Mouse (Mus musculus) forebrain, postnatal 0 days (tissue): ENCODE results near the gene Gtf2i. TPM values are rescaled to one million over a fixed set of nuclear protein-coding genes. Genes with fewer than 3 reads are reported as not detected.

Experiments used
- ATAC-seq: fragments of 200-750 bp; cut with Nextera tagmentation; 2 replicates; pipeline ENCODE4 v1.8.0; 2017; ENCODE audit warnings: mild to moderate bottlenecking, moderate library complexity
- DNase-seq: peaks from one replicate; pipeline ENCODE4 v3.0.0-alpha.2; 2015
- H3K27ac ChIP-seq: fragments of 300-500 bp; sonication (generic); 2 replicates; pipeline ENCODE4 v1.5.1; 2014; ENCODE audit warnings: low read depth, mild to moderate bottlenecking, antibody characterized with exemption, low read length, moderate library complexity, mixed read lengths
- H3K27me3 ChIP-seq: fragments of 300-500 bp; sonication (generic); 2 replicates; pipeline ENCODE4 v1.6.1; 2014; ENCODE audit warnings: mild to moderate bottlenecking, low read length, mixed read lengths; ENCODE audit not compliant: insufficient read depth
- H3K36me3 ChIP-seq: fragments of 300-500 bp; sonication (generic); 2 replicates; pipeline ENCODE4 v1.6.1; 2014; ENCODE audit warnings: mild to moderate bottlenecking, moderate library complexity; ENCODE audit not compliant: insufficient read depth
- H3K4me1 ChIP-seq: fragments of 300-500 bp; sonication (generic); 2 replicates; pipeline ENCODE4 v1.6.1; 2014; ENCODE audit warnings: antibody characterized with exemption; ENCODE audit not compliant: insufficient read depth
- H3K4me2 ChIP-seq: fragments of 300-500 bp; sonication (generic); 2 replicates; pipeline ENCODE4 v1.6.1; 2014; ENCODE audit warnings: low read depth, mild to moderate bottlenecking, moderate library complexity
- H3K4me3 ChIP-seq: fragments of 300-500 bp; sonication (generic); 2 replicates; pipeline ENCODE4 v1.5.1; 2014; ENCODE audit warnings: low read depth, low read length, mixed read lengths
- H3K9ac ChIP-seq: fragments of 300-500 bp; sonication (generic); 2 replicates; pipeline ENCODE4 v1.6.1; 2014; ENCODE audit warnings: mild to moderate bottlenecking
- H3K9me3 ChIP-seq: fragments of 300-500 bp; sonication (generic); 2 replicates; pipeline ENCODE4 v1.6.1; 2016; ENCODE audit warnings: low read length
- CTCF ChIP-seq: sonication (generic); IDR thresholded peaks from 2 replicates; pipeline ENCODE4 v1.5.1; 2016; ENCODE audit warnings: antibody characterized with exemption, control low read depth, low read depth
- WGBS: fragments of 180-500 bp; shearing (Covaris S2); extraction: QIAGEN DNeasy Blood & Tissue Kit; methylation state at CpG from one replicate; pipeline ENCODE4 v1.1.7; 2014; 5-methylcytosine and 5-hydroxymethylcytosine counted together
- polyA plus RNA-seq: library from polyadenylated mRNA; unstranded; fragments of >200 nt; fragmentation: Nextera tagmentation; extraction: Ambion mirVana; gene quantifications from 2 replicates; pipeline ENCODE4 v1.2.1, GENCODE M21; 2015
- total RNA-seq: library from RNA; depleted of rRNA; stranded (reverse); fragments of >200 nt; gene quantifications from 2 replicates; pipeline ENCODE4 v1.2.3, GENCODE M21; 2014

Gtf2i gene
- total and polyA plus RNA-seq, 2 experiments from 2014 or later: 85.6 to 120 TPM

DNA sequence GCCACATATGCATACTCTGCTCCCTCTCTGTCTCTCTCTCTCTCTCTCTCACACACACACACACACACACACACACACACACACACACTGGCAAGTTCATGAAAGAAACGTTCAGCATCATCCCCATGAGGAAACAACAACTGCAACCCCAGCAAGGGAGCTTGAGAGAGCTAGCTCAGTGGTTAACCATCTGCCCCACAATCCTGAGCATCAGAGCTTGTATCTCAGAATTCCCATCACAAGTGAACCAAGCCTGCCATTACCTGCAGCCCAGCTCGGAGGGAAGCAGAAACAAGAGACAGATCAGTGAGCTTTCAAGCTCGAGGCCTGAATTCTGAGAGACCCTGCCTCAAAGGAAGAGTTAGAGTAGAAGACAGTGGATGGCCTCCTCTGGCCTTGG is 32.5 kb downstream of the Gtf2i start:
- Histone ChIP-seq H3K27me3 (no peaks in the 10 kb centered on the region), H3K9ac (no peak overlapping the region), H3K4me1 (no peaks in the 10 kb centered on the region), H3K27ac (no peak overlapping the region), H3K4me3 (no peak overlapping the region), H3K9me3 (no peaks in the 10 kb centered on the region), H3K36me3 (peaks cover 83% of the 10 kb centered on the region), H3K4me2 (no peak overlapping the region)
- no peak for ATAC-seq
- WGBS: 76% methylated on average over 3 of the region's 3 CpGs
- no peak for TF ChIP-seq CTCF
- no peak for DNase-seq

DNA sequence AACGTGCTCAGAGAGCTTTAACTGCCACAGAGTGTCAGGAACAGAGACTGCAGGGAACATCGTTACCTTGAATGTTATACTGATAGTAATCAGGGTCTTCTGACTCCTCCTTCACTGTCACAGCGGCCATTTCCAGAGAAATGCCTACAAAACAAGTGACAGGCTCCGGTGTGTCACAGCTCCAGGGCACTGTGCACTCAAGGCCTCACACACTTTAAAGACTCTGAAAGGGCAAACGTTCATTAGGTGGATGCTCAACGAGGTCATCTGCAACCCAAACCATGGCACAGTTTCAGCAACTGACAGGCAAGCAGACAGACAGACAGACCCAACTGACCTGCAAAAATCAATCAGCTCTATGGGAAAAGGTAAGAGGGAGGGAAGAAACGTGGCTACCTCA is 35.2 kb downstream of the Gtf2i start:
- Histone ChIP-seq H3K27me3 (no peaks in the 10 kb centered on the region), H3K36me3 (peaks cover 78% of the 10 kb centered on the region), H3K9me3 (no peaks in the 10 kb centered on the region), H3K27ac (no peak overlapping the region), H3K4me3 (no peak overlapping the region), H3K9ac (no peak overlapping the region), H3K4me1 (no peaks in the 10 kb centered on the region), H3K4me2 (no peak overlapping the region)
- DNase-seq (no peak), ATAC-seq (no peak)
- WGBS: 87% methylated on average over 7 of the region's 7 CpGs
- TF ChIP-seq CTCF: no peak

GRCm38 (mm10) chr5:134277109-134277508 is 37.5 kb downstream of the Gtf2i start:
- no peak for ATAC-seq
- H3K27ac ChIP-seq: no peak overlapping the region
- WGBS: 87% methylated on average over 4 of the region's 4 CpGs
- TF ChIP-seq CTCF: no peak
- H3K36me3 ChIP-seq: peaks cover 77% of the 10 kb centered on the region
- no peak overlapping the region for H3K9ac ChIP-seq
- no peaks in the 10 kb centered on the region for H3K27me3 ChIP-seq
- no peaks in the 10 kb centered on the region for H3K9me3 ChIP-seq
- H3K4me2 ChIP-seq: no peak overlapping the region
- H3K4me3 ChIP-seq: no peak overlapping the region
- no peaks in the 10 kb centered on the region for H3K4me1 ChIP-seq
- no peak for DNase-seq

- WGBS: 86% methylated on average over 10 of the region's 10 CpGs
These were observed 39.0 kb downstream of the Gtf2i start for GRCm38 (mm10) chr5:134275556-134275955.

GRCm38 (mm10) chr5:134275021-134275420 is 39.5 kb downstream of the Gtf2i start:
- Histone ChIP-seq H3K36me3 (peaks cover 82% of the 10 kb centered on the region), H3K4me2 (no peak overlapping the region), H3K27me3 (no peaks in the 10 kb centered on the region), H3K4me3 (no peak overlapping the region), H3K27ac (no peak overlapping the region), H3K9ac (no peak overlapping the region), H3K9me3 (no peaks in the 10 kb centered on the region), H3K4me1 (no peaks in the 10 kb centered on the region)
- no peak for ATAC-seq
- 81% methylated on average over 11 of the region's 11 CpGs for WGBS
- TF ChIP-seq CTCF: no peak
- DNase-seq: no peak

More at GRCm38 (mm10) chr5:134275556-134275955, 39.0 kb downstream of the Gtf2i start:
- Histone ChIP-seq H3K4me2 (no peak overlapping the region), H3K4me3 (no peak overlapping the region), H3K27ac (no peak overlapping the region), H3K27me3 (no peaks in the 10 kb centered on the region), H3K4me1 (no peaks in the 10 kb centered on the region), H3K9ac (no peak overlapping the region), H3K9me3 (no peaks in the 10 kb centered on the region), H3K36me3 (peaks cover 85% of the 10 kb centered on the region)
- ATAC-seq: no peak
- no peak for DNase-seq
- no peak for TF ChIP-seq CTCF

GRCm38 (mm10) chr5:134273761-134274160 is 40.8 kb downstream of the Gtf2i start:
- Histone ChIP-seq H3K4me1 (no peaks in the 10 kb centered on the region), H3K36me3 (peaks cover 69% of the 10 kb centered on the region), H3K27ac (no peak overlapping the region), H3K4me2 (no peak overlapping the region), H3K4me3 (no peak overlapping the region), H3K9ac (no peak overlapping the region), H3K27me3 (no peaks in the 10 kb centered on the region), H3K9me3 (no peaks in the 10 kb centered on the region)
- ATAC-seq: no peak
- no peak for DNase-seq
- WGBS: 90% methylated on average over 8 of the region's 8 CpGs
- TF ChIP-seq CTCF: no peak

GRCm38 (mm10) chr5:134272761-134273160 is 41.8 kb downstream of the Gtf2i start:
- Histone ChIP-seq H3K4me2 (no peak overlapping the region), H3K27me3 (no peaks in the 10 kb centered on the region), H3K9me3 (no peaks in the 10 kb centered on the region), H3K9ac (no peak overlapping the region), H3K27ac (no peak overlapping the region), H3K36me3 (peaks cover 67% of the 10 kb centered on the region), H3K4me3 (no peak overlapping the region), H3K4me1 (no peaks in the 10 kb centered on the region)
- DNase-seq (no peak), ATAC-seq (no peak)
- 76% methylated on average over 11 of the region's 11 CpGs for WGBS
- no peak for TF ChIP-seq CTCF

DNA sequence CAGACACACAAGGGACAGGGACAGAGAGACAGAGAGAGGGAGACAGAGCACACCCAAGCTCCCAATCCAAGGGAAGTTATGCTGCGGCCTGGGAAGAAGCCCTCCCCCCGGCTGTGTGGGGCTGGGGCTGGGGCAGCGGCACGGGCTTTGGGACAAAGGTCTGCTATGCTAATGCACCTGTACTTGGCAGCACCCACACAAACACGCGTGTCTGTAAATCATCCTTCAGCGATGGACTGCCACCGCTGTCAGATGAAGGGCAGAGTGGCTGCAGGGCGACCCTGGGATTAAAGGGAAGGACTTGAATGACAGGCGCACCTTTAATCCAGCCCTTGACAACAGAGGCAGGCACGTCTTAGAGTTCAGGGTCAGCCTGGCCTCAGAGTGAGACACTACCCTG is 43.1 kb downstream of the Gtf2i start:
- Histone ChIP-seq H3K36me3 (peaks cover 64% of the 10 kb centered on the region), H3K27ac (no peak overlapping the region), H3K27me3 (no peaks in the 10 kb centered on the region), H3K9ac (no peak overlapping the region), H3K4me1 (no peaks in the 10 kb centered on the region), H3K4me3 (no peak overlapping the region), H3K4me2 (no peak overlapping the region), H3K9me3 (no peaks in the 10 kb centered on the region)
- no peak for TF ChIP-seq CTCF
- ATAC-seq: no peak
- DNase-seq: no peak
- WGBS: 85% methylated on average over 11 of the region's 11 CpGs
